Mouse (Mus musculus) frontal cortex, postnatal 14 days (tissue): ENCODE results near the gene Sirt7.
A peak's percentile ranks its signal among the peaks of the same experiment; 100 is the strongest.

ENCODE experiments used
- DNase-seq, 2 experiments: peaks; one replicate each; pipeline ENCODE4 v3.0.0; 2022; ENCODE audit warnings: low spot score in 2 of 2

The Sirt7 gene

GRCm38 (mm10) chr11:120641255-120641654 is 16.2 kb upstream of the Sirt7 start:
- no peak for DNase-seq

GRCm38 (mm10) chr11:120634810-120635209 is 9.8 kb upstream of the Sirt7 start:
- no peak for DNase-seq

GRCm38 (mm10) chr11:120633520-120634343 is 8.7 kb upstream of the Sirt7 start, which contains the start of gene Mafg:
Gene Mafg (minus strand): TSS chr11:120633600.
- DNase-seq = peak; percentile 86 to 89

- peak in 1 of 2 experiments; percentile 60 for DNase-seq
Observed at GRCm38 (mm10) chr11:120632559-120633519, 7.8 kb upstream of the Sirt7 start.

- DNase-seq = no peak
Observed at GRCm38 (mm10) chr11:120631726-120632448, 6.8 kb upstream of the Sirt7 start.

- no peak for DNase-seq
Observed at GRCm38 (mm10) chr11:120630881-120631725, 6.1 kb upstream of the Sirt7 start.

GRCm38 (mm10) chr11:120630401-120630871 is 5.4 kb upstream of the Sirt7 start:
- DNase-seq = no peak

GRCm38 (mm10) chr11:120629911-120630310 is 4.9 kb upstream of the Sirt7 start:
- DNase-seq = no peak

- no peak for DNase-seq
Observed at GRCm38 (mm10) chr11:120629341-120629730, 4.3 kb upstream of the Sirt7 start.

GRCm38 (mm10) chr11:120628601-120629340 is 3.7 kb upstream of the Sirt7 start:
- DNase-seq = no peak

- no peak for DNase-seq
Observed at GRCm38 (mm10) chr11:120627468-120628300, 2.6 kb upstream of the Sirt7 start.

GRCm38 (mm10) chr11:120626785-120627467 is 1.9 kb upstream of the Sirt7 start:
- no peak for DNase-seq

GRCm38 (mm10) chr11:120624680-120625111 is 344 bp downstream of the Sirt7 start:
- peak; percentile 70 to 77 for DNase-seq

GRCm38 (mm10) chr11:120623961-120624679 is 920 bp downstream of the Sirt7 start:
- DNase-seq = peak in 1 of 2 experiments; percentile 55

GRCm38 (mm10) chr11:120622805-120623204 is 2.2 kb downstream of the Sirt7 start:
- DNase-seq = no peak

GRCm38 (mm10) chr11:120620195-120620594 is 4.8 kb downstream of the Sirt7 start:
- DNase-seq = no peak
